Mouse (Mus musculus): ENCODE measurements around the gene Arfgef2. TPM values are rescaled to one million over a fixed set of nuclear protein-coding genes. Genes with fewer than 3 reads are reported as not detected.
A peak's percentile ranks its signal among the peaks of the same experiment; 100 is the strongest.

Arfgef2 gene
- polyA plus RNA-seq, 1 experiment from 2014 or later = 6.1 TPM

DNA sequence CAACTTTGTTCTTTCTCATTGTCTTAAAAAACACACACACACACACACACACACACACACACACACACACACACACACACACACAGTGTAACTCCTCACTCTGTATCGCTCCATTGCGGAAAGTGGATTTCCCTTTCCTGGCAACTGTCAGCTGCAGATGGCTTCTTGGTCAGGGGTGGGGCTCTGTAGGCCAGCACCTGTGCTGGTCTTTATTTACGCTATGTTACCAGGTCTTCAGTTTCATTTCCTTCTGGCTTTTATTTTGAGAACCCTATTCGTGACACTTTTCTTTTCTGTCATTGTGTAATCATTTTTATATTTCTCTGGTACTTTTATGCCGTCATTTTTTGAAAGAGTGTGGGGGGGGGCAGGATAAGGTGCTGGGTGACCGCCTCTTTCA, 70.2 kb downstream of the Arfgef2 start:
- Histone ChIP-seq H3K4me1 (replicated peaks; ENCODE audit: control insufficient read depth, insufficient read depth, low read length) (no peaks in the 10 kb centered on the region), H3K36me3 (ENCODE audit: control insufficient read depth, insufficient read depth, low read length) (peaks cover 2% of the 10 kb centered on the region; the same call in 1 of the 2 replicates)

GRCm38 (mm10) chr2:166876331-166876730, 70.9 kb downstream of the Arfgef2 start:
- ATAC-seq (replicated peaks; ENCODE audit: low FRiP score) = no peak
- Histone ChIP-seq H3K4me2 (ENCODE audit: low read depth, low read length, severe bottlenecking) (no peak overlapping the region), H3K9me3 (ENCODE audit: control insufficient read depth, low read length) (no peaks in the 10 kb centered on the region), H3K27me3 (ENCODE audit: control insufficient read depth, insufficient read depth, low read length) (no peaks in the 10 kb centered on the region), H3K36me3 (ENCODE audit: control insufficient read depth, insufficient read depth, low read length) (peaks cover 2% of the 10 kb centered on the region; the same call in 1 of the 2 replicates), H3K27ac (ENCODE audit: low read depth, low read length) (no peak overlapping the region), H3K4me1 (replicated peaks; ENCODE audit: control insufficient read depth, insufficient read depth, low read length) (no peaks in the 10 kb centered on the region), H3K4me3 (ENCODE audit: low read depth, low read length) (no peak overlapping the region), H3K9ac (ENCODE audit: low read length) (no peak overlapping the region)
- 89% methylated on average over 10 of the region's 10 CpGs for WGBS
- no peak for DNase-seq (ENCODE audit: low spot score)

More for the DNA sequence above, 70.2 kb downstream of the Arfgef2 start:
- Histone ChIP-seq H3K4me2 (ENCODE audit: low read depth, low read length, severe bottlenecking) (no peak overlapping the region), H3K4me3 (ENCODE audit: low read depth, low read length) (no peak overlapping the region), H3K27me3 (ENCODE audit: control insufficient read depth, insufficient read depth, low read length) (no peaks in the 10 kb centered on the region), H3K9ac (ENCODE audit: low read length) (no peak overlapping the region), H3K9me3 (ENCODE audit: control insufficient read depth, low read length) (no peaks in the 10 kb centered on the region), H3K27ac (ENCODE audit: low read depth, low read length) (no peak overlapping the region)
- DNase-seq (ENCODE audit: low spot score) (no peak), ATAC-seq (replicated peaks; ENCODE audit: low FRiP score) (no peak)
- WGBS = 95% methylated on average over 6 of the region's 6 CpGs

DNA sequence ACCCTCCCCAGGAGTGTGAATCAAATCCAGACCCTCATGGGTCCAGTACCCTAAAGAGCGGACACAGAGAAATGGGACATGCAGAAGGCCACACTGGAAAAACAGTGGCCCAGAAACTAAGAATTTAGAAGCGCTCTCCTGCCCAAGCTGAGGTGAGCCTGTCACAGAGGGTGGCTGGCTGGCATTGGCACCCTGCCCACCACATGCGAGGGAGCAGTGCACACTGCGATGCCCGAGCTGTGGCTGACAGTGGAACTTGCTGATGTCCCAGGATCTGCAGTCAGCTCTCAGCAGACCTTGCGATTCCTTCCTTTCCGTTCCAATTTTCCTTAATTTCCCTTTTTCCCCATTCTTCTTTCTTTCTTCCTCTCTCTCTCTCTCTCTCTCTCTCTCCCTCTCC, 79.7 kb downstream of the Arfgef2 start:
- H3K9me3 ChIP-seq (ENCODE audit: control insufficient read depth, low read length) = no peaks in the 10 kb centered on the region
- no peak for ATAC-seq (replicated peaks; ENCODE audit: low FRiP score)
- WGBS = 89% methylated on average over 7 of the region's 7 CpGs

GRCm38 (mm10) chr2:166885619-166886018, 80.2 kb downstream of the Arfgef2 start:
- H3K27ac ChIP-seq (ENCODE audit: low read depth, low read length) = no peak overlapping the region
- no peak overlapping the region for H3K4me3 ChIP-seq (ENCODE audit: low read depth, low read length)
- H3K4me1 ChIP-seq (replicated peaks; ENCODE audit: control insufficient read depth, insufficient read depth, low read length) = no peaks in the 10 kb centered on the region
- 76% methylated on average over 10 of the region's 10 CpGs for WGBS
- no peaks in the 10 kb centered on the region for H3K27me3 ChIP-seq (ENCODE audit: control insufficient read depth, insufficient read depth, low read length)
- H3K4me2 ChIP-seq (ENCODE audit: low read depth, low read length, severe bottlenecking) = no peak overlapping the region
- no peak overlapping the region for H3K9ac ChIP-seq (ENCODE audit: low read length)
- no peak for ATAC-seq (replicated peaks; ENCODE audit: low FRiP score)
- no peaks in the 10 kb centered on the region for H3K36me3 ChIP-seq (ENCODE audit: control insufficient read depth, insufficient read depth, low read length)
- no peaks in the 10 kb centered on the region for H3K9me3 ChIP-seq (ENCODE audit: control insufficient read depth, low read length)
- no peak for DNase-seq (ENCODE audit: low spot score)

More for the DNA sequence above, 79.7 kb downstream of the Arfgef2 start:
- H3K4me3 ChIP-seq (ENCODE audit: low read depth, low read length) = no peak overlapping the region
- no peaks in the 10 kb centered on the region for H3K27me3 ChIP-seq (ENCODE audit: control insufficient read depth, insufficient read depth, low read length)
- no peaks in the 10 kb centered on the region for H3K36me3 ChIP-seq (ENCODE audit: control insufficient read depth, insufficient read depth, low read length)
- no peak overlapping the region for H3K27ac ChIP-seq (ENCODE audit: low read depth, low read length)
- no peak for DNase-seq (ENCODE audit: low spot score)
- no peak overlapping the region for H3K4me2 ChIP-seq (ENCODE audit: low read depth, low read length, severe bottlenecking)
- no peak overlapping the region for H3K9ac ChIP-seq (ENCODE audit: low read length)
- no peaks in the 10 kb centered on the region for H3K4me1 ChIP-seq (replicated peaks; ENCODE audit: control insufficient read depth, insufficient read depth, low read length)

DNA sequence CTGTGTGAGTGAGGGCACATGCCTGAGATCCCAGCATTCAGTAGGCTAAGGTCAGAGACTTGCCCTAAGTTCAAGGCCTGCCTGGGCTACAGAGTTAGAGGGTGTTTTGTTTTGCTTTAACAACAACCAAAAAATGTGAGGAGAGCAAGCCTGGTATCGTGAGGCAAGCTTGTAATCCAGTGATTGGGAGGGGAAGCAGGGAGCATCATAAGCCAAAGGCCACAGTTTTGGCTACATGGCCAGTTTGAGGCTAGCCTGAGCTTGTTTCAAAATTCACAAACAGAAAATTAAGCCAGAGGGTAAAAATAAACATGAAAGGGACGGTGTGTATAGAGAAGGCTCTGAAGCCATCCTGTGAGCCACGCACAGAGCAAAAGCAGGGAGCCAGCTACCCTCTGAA, 80.8 kb downstream of the Arfgef2 start:
- H3K36me3 ChIP-seq (ENCODE audit: control insufficient read depth, insufficient read depth, low read length) = no peaks in the 10 kb centered on the region
- no peak overlapping the region for H3K27ac ChIP-seq (ENCODE audit: low read depth, low read length)
- no peak overlapping the region for H3K4me3 ChIP-seq (ENCODE audit: low read depth, low read length)
- WGBS = 80% methylated on average over 3 of the region's 3 CpGs
- no peaks in the 10 kb centered on the region for H3K9me3 ChIP-seq (ENCODE audit: control insufficient read depth, low read length)
- DNase-seq (ENCODE audit: low spot score) = no peak
- H3K4me1 ChIP-seq (replicated peaks; ENCODE audit: control insufficient read depth, insufficient read depth, low read length) = no peaks in the 10 kb centered on the region
- H3K9ac ChIP-seq (ENCODE audit: low read length) = no peak overlapping the region
- no peaks in the 10 kb centered on the region for H3K27me3 ChIP-seq (ENCODE audit: control insufficient read depth, insufficient read depth, low read length)
- no peak overlapping the region for H3K4me2 ChIP-seq (ENCODE audit: low read depth, low read length, severe bottlenecking)
- no peak for ATAC-seq (replicated peaks; ENCODE audit: low FRiP score)

DNA sequence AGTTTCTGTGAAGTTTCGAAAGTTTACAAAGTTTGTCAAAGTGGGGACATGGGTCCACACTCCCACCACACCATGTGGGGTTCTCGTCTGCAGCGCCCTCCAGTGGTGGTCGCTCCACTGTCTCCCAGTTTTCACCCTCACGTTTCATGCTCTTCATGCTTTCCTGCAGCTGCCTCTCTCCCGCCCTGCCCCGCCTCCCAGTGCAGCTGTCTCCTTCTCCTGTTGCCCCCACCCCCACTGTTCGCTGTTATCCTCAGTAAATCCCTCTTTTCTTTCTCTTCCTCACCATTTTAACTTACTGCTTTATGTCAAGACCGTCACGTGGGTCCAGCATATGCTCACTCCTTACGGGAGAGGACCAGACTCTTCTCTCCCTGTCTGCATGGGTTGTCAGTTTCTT, 82.4 kb downstream of the Arfgef2 start:
- peak; percentile 69; the same call in 1 of the 2 replicates for ATAC-seq (replicated peaks; ENCODE audit: low FRiP score)
- WGBS = 20% methylated on average over 11 of the region's 11 CpGs
- Histone ChIP-seq H3K27me3 (ENCODE audit: control insufficient read depth, insufficient read depth, low read length) (no peaks in the 10 kb centered on the region), H3K4me2 (ENCODE audit: low read depth, low read length, severe bottlenecking) (no peak overlapping the region), H3K36me3 (ENCODE audit: control insufficient read depth, insufficient read depth, low read length) (no peaks in the 10 kb centered on the region), H3K4me3 (ENCODE audit: low read depth, low read length) (no peak overlapping the region), H3K9me3 (ENCODE audit: control insufficient read depth, low read length) (no peaks in the 10 kb centered on the region), H3K4me1 (replicated peaks; ENCODE audit: control insufficient read depth, insufficient read depth, low read length) (no peaks in the 10 kb centered on the region), H3K27ac (ENCODE audit: low read depth, low read length) (no peak overlapping the region), H3K9ac (ENCODE audit: low read length) (no peak overlapping the region)
- peak; percentile 67 for DNase-seq (ENCODE audit: low spot score)

- DNase-seq (ENCODE audit: low spot score) = no peak
- Histone ChIP-seq H3K9me3 (ENCODE audit: control insufficient read depth, low read length) (no peaks in the 10 kb centered on the region), H3K27ac (ENCODE audit: low read depth, low read length) (no peak overlapping the region), H3K36me3 (ENCODE audit: control insufficient read depth, insufficient read depth, low read length) (no peaks in the 10 kb centered on the region), H3K9ac (ENCODE audit: low read length) (no peak overlapping the region), H3K27me3 (ENCODE audit: control insufficient read depth, insufficient read depth, low read length) (no peaks in the 10 kb centered on the region), H3K4me1 (replicated peaks; ENCODE audit: control insufficient read depth, insufficient read depth, low read length) (no peaks in the 10 kb centered on the region), H3K4me2 (ENCODE audit: low read depth, low read length, severe bottlenecking) (no peak overlapping the region), H3K4me3 (ENCODE audit: low read depth, low read length) (no peak overlapping the region)
- no peak for ATAC-seq (replicated peaks; ENCODE audit: low FRiP score)
- WGBS = 75% methylated on average over 9 of the region's 9 CpGs
Observed at GRCm38 (mm10) chr2:166891366-166891880, 86.0 kb downstream of the Arfgef2 start.

- H3K4me1 ChIP-seq (replicated peaks; ENCODE audit: control insufficient read depth, insufficient read depth, low read length) = no peaks in the 10 kb centered on the region
- H3K9me3 ChIP-seq (ENCODE audit: control insufficient read depth, low read length) = no peaks in the 10 kb centered on the region
- ATAC-seq (replicated peaks; ENCODE audit: low FRiP score) (no peak), DNase-seq (ENCODE audit: low spot score) (no peak)
- no peaks in the 10 kb centered on the region for H3K36me3 ChIP-seq (ENCODE audit: control insufficient read depth, insufficient read depth, low read length)
- H3K4me2 ChIP-seq (ENCODE audit: low read depth, low read length, severe bottlenecking) = no peak overlapping the region
- no peaks in the 10 kb centered on the region for H3K27me3 ChIP-seq (ENCODE audit: control insufficient read depth, insufficient read depth, low read length)
- H3K4me3 ChIP-seq (ENCODE audit: low read depth, low read length) = no peak overlapping the region
- WGBS = 93% methylated on average over 8 of the region's 8 CpGs
- no peak overlapping the region for H3K27ac ChIP-seq (ENCODE audit: low read depth, low read length)
- H3K9ac ChIP-seq (ENCODE audit: low read length) = no peak overlapping the region
Observed at GRCm38 (mm10) chr2:166892158-166892680, 86.8 kb downstream of the Arfgef2 start.

- no peak for ATAC-seq (replicated peaks; ENCODE audit: low FRiP score)
- Histone ChIP-seq H3K4me3 (ENCODE audit: low read depth, low read length) (no peak overlapping the region), H3K36me3 (ENCODE audit: control insufficient read depth, insufficient read depth, low read length) (no peaks in the 10 kb centered on the region), H3K9me3 (ENCODE audit: control insufficient read depth, low read length) (no peaks in the 10 kb centered on the region), H3K27me3 (ENCODE audit: control insufficient read depth, insufficient read depth, low read length) (no peaks in the 10 kb centered on the region), H3K4me1 (replicated peaks; ENCODE audit: control insufficient read depth, insufficient read depth, low read length) (no peaks in the 10 kb centered on the region), H3K9ac (ENCODE audit: low read length) (no peak overlapping the region), H3K27ac (ENCODE audit: low read depth, low read length) (no peak overlapping the region), H3K4me2 (ENCODE audit: low read depth, low read length, severe bottlenecking) (no peak overlapping the region)
- no peak for DNase-seq (ENCODE audit: low spot score)
- WGBS = 92% methylated on average over 5 of the region's 5 CpGs
Observed at GRCm38 (mm10) chr2:166893036-166893435, 87.6 kb downstream of the Arfgef2 start.
